Mouse (Mus musculus) liver, embryonic 14.5 days (tissue): ENCODE measurements around the gene Bak1. TPM values are rescaled to one million over a fixed set of nuclear protein-coding genes. Genes with fewer than 3 reads are reported as not detected.

ENCODE experiments used
- ATAC-seq: fragments of 200-750 bp; cut with Nextera tagmentation; 2 replicates; pipeline ENCODE4 v1.8.0; 2017; ENCODE audit warnings: moderate number of reproducible peaks, mild to moderate bottlenecking, moderate library complexity; ENCODE audit not compliant: insufficient read depth
- DNase-seq, 3 experiments: peaks; one replicate each; pipeline ENCODE4 v3.0.0-alpha.2; 2012 to 2013; ENCODE audit warnings: low read depth in 3 of 3, low spot score in 3 of 3
- H3K27ac ChIP-seq: fragments of 300-500 bp; sonication (generic); 2 replicates; pipeline ENCODE4 v1.5.1; 2014; ENCODE audit warnings: moderate library complexity, mild to moderate bottlenecking, control low read depth, inconsistent platforms
- H3K27me3 ChIP-seq: fragments of 300-500 bp; sonication (generic); 2 replicates; pipeline ENCODE4 v1.6.1; 2014; ENCODE audit warnings: mild to moderate bottlenecking, low read length, moderate library complexity; ENCODE audit not compliant: control insufficient read depth, insufficient read depth
- H3K36me3 ChIP-seq: fragments of 300-500 bp; sonication (generic); replicated peaks from 2 replicates; pipeline ENCODE4 v1.6.1; 2014; ENCODE audit warnings: low read depth; ENCODE audit not compliant: control insufficient read depth, insufficient read depth
- H3K4me1 ChIP-seq, 2 experiments: fragments of 200-500 bp in 1 of 2; fragments of 300-500 bp in 1 of 2; sonication (generic) in 1 of 2; replicated peaks; 2 replicates each; pipeline ENCODE4 v1.6.1; 2012 to 2014; ENCODE audit warnings: antibody characterized with exemption in 1 of 2, inconsistent platforms in 1 of 2, low read length in 1 of 2; ENCODE audit not compliant: control insufficient read depth in 2 of 2, insufficient read depth in 2 of 2
- H3K4me2 ChIP-seq: fragments of 300-500 bp; sonication (generic); 2 replicates; pipeline ENCODE4 v1.6.1; 2014; ENCODE audit warnings: low read depth, mild to moderate bottlenecking, control low read depth, moderate library complexity
- H3K4me3 ChIP-seq, 2 experiments: fragments of 200-500 bp in 1 of 2; fragments of 300-500 bp in 1 of 2; sonication (generic) in 1 of 2; 2 replicates each; pipeline ENCODE4 v1.5.1; 2012 to 2014; ENCODE audit warnings: low read depth in 2 of 2, low read length in 2 of 2, mild to moderate bottlenecking in 2 of 2, control low read depth in 1 of 2, inconsistent platforms in 1 of 2, moderate library complexity in 1 of 2; ENCODE audit not compliant: insufficient read depth in 1 of 2
- H3K9ac ChIP-seq: fragments of 300-500 bp; sonication (generic); replicated peaks from 2 replicates; pipeline ENCODE4 v1.6.1; 2014; ENCODE audit warnings: mild to moderate bottlenecking, control low read depth, moderate library complexity
- H3K9me3 ChIP-seq: fragments of 300-500 bp; sonication (generic); 2 replicates; pipeline ENCODE4 v1.6.1; 2016; ENCODE audit warnings: low read length, mixed read lengths; ENCODE audit not compliant: control insufficient read depth
- CTCF ChIP-seq: IDR thresholded peaks from 2 replicates; pipeline ENCODE4 v1.5.1; 2016; ENCODE audit warnings: antibody characterized with exemption, low read depth, control low read depth
- EP300 ChIP-seq: IDR thresholded peaks from 2 replicates; pipeline ENCODE4 v1.6.1; 2016; ENCODE audit warnings: antibody characterized with exemption, low read depth
- WGBS: fragments of 180-500 bp; shearing (Covaris S2); extraction: QIAGEN DNeasy Blood & Tissue Kit; methylation state at CpG from one replicate; pipeline ENCODE4 v1.1.7; 2014; ENCODE audit not compliant: insufficient replicate concordance; 5-methylcytosine and 5-hydroxymethylcytosine counted together
- polyA plus RNA-seq, 2 experiments: library from polyadenylated mRNA; depleted of rRNA in 1 of 2; stranded (reverse) in 1 of 2; unstranded in 1 of 2; fragments of >200 nt; fragmentation: Nextera tagmentation in 1 of 2; extraction: Ambion mirVana in 1 of 2; gene quantifications; 2 replicates each; pipeline versions ENCODE4 v1.2.1 to v1.2.3; 2012 to 2014

The Bak1 gene
- polyA plus RNA-seq, 2 experiments: 5.8 to 16.1 TPM

- H3K4me1 ChIP-seq: peaks cover 0 to 3% of the 10 kb centered on the region in 2 experiments; a peak in 1 of 4 replicates
- WGBS: under 1% methylated on average over 13 of the region's 13 CpGs
- H3K36me3 ChIP-seq: no peaks in the 10 kb centered on the region
- no peak for TF ChIP-seq EP300
- H3K4me2 ChIP-seq: peak overlapping the region; percentile 67
- no peak overlapping the region for H3K9ac ChIP-seq
- no peak overlapping the region for H3K27ac ChIP-seq
- DNase-seq (peak; percentile 41 to 52 (median 41)), ATAC-seq (peak; percentile 63)
- no peaks in the 10 kb centered on the region for H3K9me3 ChIP-seq
- peak overlapping the region; percentile 34 to 56; a peak in 3 of 4 replicates for H3K4me3 ChIP-seq
- H3K27me3 ChIP-seq: peaks cover 18% of the 10 kb centered on the region
Measured at GRCm38 (mm10) chr17:27056170-27056569, 27.4 kb upstream of the Bak1 start.

DNA sequence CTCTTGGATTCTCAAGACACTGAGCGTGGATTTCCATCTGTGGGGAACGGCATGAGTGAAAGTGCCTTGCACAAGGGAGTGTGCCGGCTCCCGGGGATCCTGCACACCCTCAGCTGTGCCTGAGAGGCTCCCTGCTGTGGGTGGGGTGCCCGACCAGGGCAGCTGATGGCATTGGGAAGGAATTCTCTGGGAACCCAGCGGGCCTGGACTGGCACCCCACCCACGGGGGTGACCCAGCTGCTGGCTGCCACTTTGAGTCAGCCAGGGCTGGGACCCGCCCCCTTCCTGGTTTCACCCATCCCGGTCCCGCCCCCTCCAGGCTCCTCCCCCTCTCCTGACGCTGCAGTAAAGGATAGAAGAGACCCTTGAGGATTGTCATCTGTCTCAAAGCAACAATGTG lies 22.7 kb upstream of the Bak1 start:
- peak overlapping the region; percentile 31 for H3K4me2 ChIP-seq
- peaks cover 0 to 3% of the 10 kb centered on the region in 2 experiments; a peak in 1 of 4 replicates for H3K4me1 ChIP-seq
- no peak overlapping the region for H3K4me3 ChIP-seq
- TF ChIP-seq EP300 (no peak), CTCF (no peak)
- no peak overlapping the region for H3K9ac ChIP-seq
- no peaks in the 10 kb centered on the region for H3K9me3 ChIP-seq
- WGBS: 20% methylated on average over 11 of the region's 11 CpGs
- no peaks in the 10 kb centered on the region for H3K27me3 ChIP-seq
- H3K27ac ChIP-seq: no peak overlapping the region
- no peaks in the 10 kb centered on the region for H3K36me3 ChIP-seq
- ATAC-seq: no peak
- no peak for DNase-seq

DNA sequence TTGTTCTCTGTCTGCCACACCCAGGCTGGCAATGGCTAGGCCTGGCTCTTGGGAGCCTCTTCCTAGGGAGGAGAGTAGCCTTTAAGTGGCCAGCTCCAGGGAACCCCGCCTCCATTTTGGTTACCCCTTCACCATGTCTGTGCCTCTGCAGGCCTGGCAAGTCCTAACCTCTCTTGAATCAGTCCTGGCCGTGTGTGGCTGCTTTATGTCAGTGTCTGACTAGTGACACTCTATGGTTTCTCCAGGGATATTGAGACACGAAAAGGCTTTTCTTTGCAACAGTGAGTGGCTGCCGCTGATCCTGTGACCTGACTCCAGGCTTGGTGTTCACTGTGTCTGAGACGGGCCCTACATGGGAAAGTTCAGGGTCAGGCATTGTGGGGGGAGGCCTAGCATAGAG lies 22.0 kb upstream of the Bak1 start:
- no peaks in the 10 kb centered on the region for H3K9me3 ChIP-seq
- no peak for TF ChIP-seq EP300
- TF ChIP-seq CTCF: no peak
- DNase-seq (no peak), ATAC-seq (no peak)
- H3K36me3 ChIP-seq: no peaks in the 10 kb centered on the region
- H3K9ac ChIP-seq: no peak overlapping the region
- H3K4me2 ChIP-seq: no peak overlapping the region
- peaks cover 0 to under 1% of the 10 kb centered on the region in 2 experiments; a peak in 1 of 4 replicates for H3K4me1 ChIP-seq
- H3K4me3 ChIP-seq: no peak overlapping the region
- H3K27me3 ChIP-seq: no peaks in the 10 kb centered on the region
- H3K27ac ChIP-seq: no peak overlapping the region
- WGBS: 55% methylated on average over 5 of the region's 5 CpGs

- no peaks in the 10 kb centered on the region; a peak in 1 of 4 replicates for H3K4me1 ChIP-seq
- H3K4me2 ChIP-seq: no peak overlapping the region
- WGBS: 62% methylated on average over 14 of the region's 14 CpGs
- H3K4me3 ChIP-seq: no peak overlapping the region
- H3K27me3 ChIP-seq: no peaks in the 10 kb centered on the region
- no peak for ATAC-seq
- H3K9ac ChIP-seq: no peak overlapping the region
- DNase-seq: no peak
- H3K27ac ChIP-seq: no peak overlapping the region
- H3K36me3 ChIP-seq: no peaks in the 10 kb centered on the region
- TF ChIP-seq CTCF (no peak), EP300 (no peak)
- no peaks in the 10 kb centered on the region for H3K9me3 ChIP-seq
Measured at GRCm38 (mm10) chr17:27048445-27049239, 19.8 kb upstream of the Bak1 start.

DNA sequence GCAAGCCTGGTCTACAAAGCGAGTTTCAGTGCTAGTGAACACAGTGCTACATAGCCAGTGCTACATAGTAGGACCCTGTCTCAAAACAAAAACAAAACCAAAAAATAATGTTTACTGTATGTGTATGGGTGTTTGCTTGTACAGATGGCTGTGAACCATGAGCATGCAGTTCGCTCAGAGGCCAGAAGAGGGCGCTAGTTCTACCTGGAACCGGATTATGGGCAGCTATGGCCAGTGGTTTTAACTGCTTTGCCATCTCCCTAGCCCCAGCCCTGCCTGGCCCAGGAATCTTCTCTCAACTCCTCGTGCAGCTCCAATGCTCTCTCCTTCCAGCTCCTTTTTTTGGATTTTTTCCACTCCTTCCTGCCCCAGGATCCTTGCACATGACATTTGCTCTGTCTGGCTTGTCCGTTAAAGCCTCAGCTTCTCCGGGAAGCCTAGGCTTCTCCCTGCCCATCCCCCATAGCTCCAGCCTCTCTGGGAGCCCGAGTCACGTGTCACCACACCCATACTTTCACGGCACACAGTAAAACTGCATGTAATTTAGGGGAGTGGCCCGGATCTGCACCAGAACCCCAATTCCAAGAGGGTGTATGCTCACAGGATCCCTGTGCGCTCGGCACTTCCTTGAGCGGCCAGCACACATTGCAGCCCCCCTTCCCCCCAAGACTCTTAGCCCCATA lies 19.1 kb upstream of the Bak1 start:
- 60% methylated on average over 14 of the region's 14 CpGs for WGBS
- H3K4me1 ChIP-seq: no peaks in the 10 kb centered on the region; a peak in 1 of 4 replicates
- no peaks in the 10 kb centered on the region for H3K9me3 ChIP-seq
- no peak overlapping the region for H3K4me3 ChIP-seq
- no peak overlapping the region for H3K27ac ChIP-seq
- TF ChIP-seq CTCF (peak; percentile 79), EP300 (no peak)
- H3K4me2 ChIP-seq: no peak overlapping the region
- H3K27me3 ChIP-seq: no peaks in the 10 kb centered on the region
- H3K36me3 ChIP-seq: no peaks in the 10 kb centered on the region
- no peak for DNase-seq
- no peak overlapping the region for H3K9ac ChIP-seq
- no peak for ATAC-seq
